Mouse (Mus musculus) retina, adult 2 months (tissue): Measurements from ENCODE around the gene Gm10944.

Source experiments
- DNase-seq: peaks from one replicate; pipeline ENCODE4 v3.0.0-alpha.2; 2012; ENCODE audit warnings: low read depth, low spot score

Gene Gm10944

DNA sequence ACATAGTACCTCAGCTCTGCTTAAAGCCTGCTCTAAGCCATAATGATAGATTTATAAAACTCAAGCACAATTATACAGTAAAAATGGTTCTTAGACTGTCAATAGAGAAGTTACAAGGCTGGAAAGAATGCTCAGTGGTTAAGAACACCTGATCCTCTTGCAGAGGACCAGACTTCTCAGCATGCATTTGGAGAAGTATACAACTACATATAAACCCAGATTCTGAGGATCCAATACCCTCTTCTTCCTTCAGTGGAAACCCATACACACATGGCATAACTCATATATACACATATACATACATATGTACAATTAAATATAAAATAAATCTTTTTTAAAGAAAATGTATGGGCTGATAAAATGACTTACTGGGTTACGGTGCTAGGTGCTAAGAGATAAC is at the start of gene Gm10944:
Gene Gm10944 (plus strand): TSS at position 301 of the 400 bp plus-strand sequence.
- no peak for DNase-seq

DNA sequence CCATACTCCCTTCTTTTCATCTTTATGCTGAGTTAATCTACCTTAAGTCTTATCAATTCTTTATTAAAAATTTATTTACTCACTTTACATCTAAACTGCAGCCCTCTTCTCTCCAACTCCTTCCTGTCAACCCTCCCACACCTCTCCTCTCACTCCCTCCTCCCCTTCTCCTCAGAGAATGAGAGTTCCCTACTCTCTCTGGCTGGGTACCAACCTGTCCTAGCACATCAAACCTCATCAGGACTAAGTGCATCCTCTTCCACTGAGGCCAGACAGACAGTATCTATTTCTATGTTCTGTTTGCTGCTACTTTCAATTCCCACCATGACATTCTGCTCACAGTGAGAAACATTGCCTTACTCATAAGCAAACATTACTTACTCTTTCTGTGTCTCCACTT is 25.2 kb upstream of the Gm10944 start:
- DNase-seq = no peak

- no peak for DNase-seq
These were observed 24.5 kb upstream of the Gm10944 start for GRCm38 (mm10) chr10:10656621-10657020.

- no peak for DNase-seq
These were observed 22.0 kb upstream of the Gm10944 start for GRCm38 (mm10) chr10:10659161-10659560.

GRCm38 (mm10) chr10:10659976-10660375 is 21.2 kb upstream of the Gm10944 start:
- no peak for DNase-seq

DNA sequence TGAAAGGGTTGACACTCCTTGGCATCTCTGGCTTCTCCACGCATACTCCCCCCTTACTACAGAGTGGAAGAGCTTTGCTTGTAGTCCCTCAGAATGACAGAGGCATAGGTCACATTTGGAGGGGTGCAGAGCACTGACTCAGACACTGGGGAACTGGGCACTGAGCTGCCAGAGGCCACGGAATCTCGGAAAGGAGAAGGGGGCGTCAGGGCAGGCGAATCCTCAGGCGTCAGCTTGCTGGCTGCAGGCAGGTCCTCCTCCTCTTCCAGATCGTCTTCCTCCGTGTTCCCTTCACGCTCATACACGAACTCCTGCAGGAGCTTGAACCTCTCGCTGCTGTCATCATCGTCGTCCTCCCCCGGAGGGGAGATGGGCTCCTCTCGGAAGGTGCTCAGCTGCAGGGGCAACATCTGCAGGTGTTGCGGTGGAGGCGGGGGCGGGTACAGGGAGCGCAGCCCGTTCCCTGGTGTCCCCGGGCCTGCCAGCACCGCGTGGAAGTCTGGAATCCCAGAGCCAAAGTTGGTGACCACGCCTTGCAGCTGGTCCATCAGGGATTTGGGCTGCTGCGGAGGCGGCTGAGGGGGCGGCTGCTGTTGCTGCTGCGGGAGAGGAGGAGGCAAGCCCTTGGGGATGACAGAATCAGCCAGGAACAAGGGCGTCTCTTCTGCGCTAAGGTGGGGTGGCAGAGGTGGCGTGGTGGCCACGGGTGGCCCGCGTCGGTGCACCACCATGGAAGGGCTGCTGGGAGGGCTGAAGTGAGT is 7.9 kb downstream of the Gm10944 start:
- no peak for DNase-seq

GRCm38 (mm10) chr10:10689668-10690223 is 8.6 kb downstream of the Gm10944 start:
- DNase-seq = no peak

- DNase-seq = no peak
These were observed 16.3 kb downstream of the Gm10944 start for GRCm38 (mm10) chr10:10697497-10697896.

- DNase-seq = no peak
These were observed 19.8 kb downstream of the Gm10944 start for GRCm38 (mm10) chr10:10700903-10701302.

- DNase-seq = no peak
These were observed 20.2 kb downstream of the Gm10944 start for GRCm38 (mm10) chr10:10701326-10701725.

DNA sequence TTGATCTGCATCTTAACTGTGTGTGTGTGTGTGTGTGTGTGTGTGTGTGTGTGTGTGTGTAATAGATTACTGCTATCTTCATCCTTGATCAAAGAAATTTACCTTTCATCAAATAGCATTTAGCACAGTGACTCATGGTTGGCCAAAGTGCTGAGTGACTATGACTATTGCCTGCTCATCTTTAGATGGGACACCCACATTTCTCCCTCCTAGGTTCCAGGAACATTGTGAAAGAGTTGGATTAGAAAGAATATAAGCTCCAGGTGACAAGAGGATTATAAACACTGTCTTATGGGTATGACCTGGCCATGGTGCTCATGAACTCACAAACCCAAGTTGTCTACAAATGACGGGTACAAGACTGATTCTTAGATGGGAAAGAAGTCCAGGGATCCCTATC is 26.9 kb downstream of the Gm10944 start:
- DNase-seq = no peak

DNA sequence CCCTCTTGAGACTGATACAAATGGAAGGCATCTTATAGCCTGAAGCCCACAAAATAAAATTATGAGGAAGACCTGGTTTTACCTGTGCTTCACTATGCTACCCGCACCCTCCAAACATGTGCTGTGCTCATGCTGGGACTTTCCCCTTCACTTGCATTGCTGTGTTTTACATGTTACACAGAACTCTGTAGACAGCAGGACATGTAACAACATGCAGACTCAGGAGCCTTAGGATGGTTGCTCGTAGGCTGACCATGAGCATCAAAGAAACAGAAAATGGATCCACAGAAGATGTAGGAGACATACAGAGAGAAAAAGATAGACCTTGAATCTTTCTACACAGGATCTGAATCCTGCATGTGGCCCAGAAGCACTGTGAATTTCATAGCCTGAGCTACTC is 29.2 kb downstream of the Gm10944 start:
- no peak for DNase-seq

DNA sequence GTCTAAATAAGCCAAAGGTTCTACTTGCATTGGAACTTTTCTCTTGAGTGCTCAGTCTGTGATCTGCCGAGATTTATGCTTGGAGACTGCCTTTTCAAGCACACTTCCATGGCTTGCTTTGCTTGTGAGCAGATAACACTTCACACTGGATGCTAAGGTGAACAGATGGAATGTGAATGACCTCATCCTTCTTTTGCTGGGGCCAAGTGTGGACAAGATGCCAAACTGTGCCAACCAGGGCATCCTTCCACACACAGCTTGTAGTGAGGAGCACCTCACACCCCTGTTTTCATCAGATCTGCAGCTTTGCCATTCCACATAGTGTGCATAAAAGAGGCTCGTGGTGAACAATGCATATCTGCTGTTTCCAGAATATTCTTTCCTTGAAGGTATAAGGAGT is 29.7 kb downstream of the Gm10944 start:
- no peak for DNase-seq

DNA sequence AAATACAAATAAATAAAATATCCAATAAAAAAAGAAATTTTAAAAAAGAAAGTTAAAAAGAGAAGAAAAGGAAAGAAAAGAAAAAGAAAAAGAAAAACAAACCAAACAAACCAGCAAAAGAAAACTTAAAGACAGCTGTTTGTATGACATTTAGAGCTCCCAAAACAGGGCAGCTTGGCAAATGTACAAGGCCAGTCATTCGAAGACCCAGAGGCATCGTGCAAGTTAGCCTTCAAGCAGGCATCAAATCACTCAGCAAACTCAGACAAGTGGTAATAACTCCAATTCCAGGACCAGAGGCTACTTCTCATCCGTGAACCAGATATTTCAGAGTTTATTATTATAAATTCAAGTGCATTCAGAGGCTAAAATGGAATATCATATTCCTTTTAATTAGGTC is 45.4 kb downstream of the Gm10944 start:
- no peak for DNase-seq
